Mouse (Mus musculus) embryonic facial prominence, embryonic 14.5 days (tissue): ENCODE measurements around the gene Cog3. TPM values are rescaled to one million over a fixed set of nuclear protein-coding genes. Genes with fewer than 3 reads are reported as not detected.

Source experiments
- ATAC-seq: fragments of 200-750 bp; cut with Nextera tagmentation; 2 replicates; pipeline ENCODE4 v1.8.0; 2017; ENCODE audit warnings: low read depth, moderate number of reproducible peaks, moderate TSS enrichment
- DNase-seq: peaks from one replicate; pipeline ENCODE4 v3.0.0-alpha.2; 2015; ENCODE audit warnings: low spot score
- H3K27ac ChIP-seq: fragments of 300-500 bp; sonication (generic); replicated peaks from 2 replicates; pipeline ENCODE4 v1.5.1; 2014; ENCODE audit warnings: low read depth, mild to moderate bottlenecking, low read length, moderate library complexity
- H3K27me3 ChIP-seq: fragments of 300-500 bp; sonication (generic); replicated peaks from 2 replicates; pipeline ENCODE4 v1.6.1; 2014; ENCODE audit warnings: low read length; ENCODE audit not compliant: control insufficient read depth, insufficient read depth
- H3K36me3 ChIP-seq: fragments of 300-500 bp; sonication (generic); 2 replicates; pipeline ENCODE4 v1.6.1; 2014; ENCODE audit warnings: low read length, mixed read lengths; ENCODE audit not compliant: control insufficient read depth, insufficient read depth
- H3K4me1 ChIP-seq: fragments of 300-500 bp; sonication (generic); 2 replicates; pipeline ENCODE4 v1.6.1; 2014; ENCODE audit warnings: antibody characterized with exemption, low read length; ENCODE audit not compliant: control insufficient read depth, insufficient read depth
- H3K4me2 ChIP-seq: fragments of 300-500 bp; sonication (generic); 2 replicates; pipeline ENCODE4 v1.6.1; 2014; ENCODE audit warnings: low read depth, mild to moderate bottlenecking, low read length, moderate library complexity, mixed read lengths
- H3K4me3 ChIP-seq: fragments of 300-500 bp; sonication (generic); 2 replicates; pipeline ENCODE4 v1.5.1; 2014; ENCODE audit warnings: low read depth, mild to moderate bottlenecking, low read length
- H3K9ac ChIP-seq: fragments of 300-500 bp; sonication (generic); 2 replicates; pipeline ENCODE4 v1.6.1; 2014; ENCODE audit warnings: low read depth, mild to moderate bottlenecking, low read length, moderate library complexity, mixed read lengths
- H3K9me3 ChIP-seq: fragments of 300-500 bp; sonication (generic); 2 replicates; pipeline ENCODE4 v1.6.1; 2016; ENCODE audit warnings: low read length; ENCODE audit not compliant: control insufficient read depth
- WGBS: fragments of 180-500 bp; shearing (Covaris S2); extraction: QIAGEN DNeasy Blood & Tissue Kit; methylation state at CpG from one replicate; pipeline ENCODE4 v1.1.7; 2014; 5-methylcytosine and 5-hydroxymethylcytosine counted together
- polyA plus RNA-seq: library from polyadenylated mRNA; unstranded; fragments of >200 nt; fragmentation: Nextera tagmentation; extraction: Ambion mirVana; gene quantifications from 2 replicates; pipeline ENCODE4 v1.2.1, GENCODE M21; 2014

Gene Cog3
- polyA plus RNA-seq, 1 experiment from 2014 or later, result 23.5 TPM

- Histone ChIP-seq H3K9me3 (no peaks in the 10 kb centered on the region), H3K9ac (no peak overlapping the region), H3K4me1 (peaks cover 5% of the 10 kb centered on the region; the same call in 1 of the 2 replicates), H3K36me3 (no peaks in the 10 kb centered on the region), H3K27ac (no peak overlapping the region), H3K27me3 (no peaks in the 10 kb centered on the region), H3K4me3 (no peak overlapping the region), H3K4me2 (no peak overlapping the region)
- peak; percentile 39 for DNase-seq
- no peak for ATAC-seq
- 70% methylated on average over 6 of the region's 6 CpGs for WGBS
Observed at GRCm38 (mm10) chr14:75660936-75661335, 93.4 kb downstream of the Cog3 start.

Other genes with a start within 250 kb of the Cog3 start
- not detected in 2 replicates for gene Spert, start 161.4 kb downstream of the Cog3 start, polyA plus RNA-seq
- not detected in 2 replicates for gene Erich6b, start 112.3 kb downstream of the Cog3 start, polyA plus RNA-seq
- gene Slc25a30, start 32.5 kb upstream of the Cog3 start, polyA plus RNA-seq, result 4.3 and 4.4 TPM in 2 replicates
- gene Tpt1, start 90.6 kb upstream of the Cog3 start, polyA plus RNA-seq, result 1,262 and 1,432 TPM in 2 replicates
- 0.82 and 1.9 TPM in 2 replicates for gene Kctd4, start 200.5 kb upstream of the Cog3 start, polyA plus RNA-seq